ENCODE assay signal across 8 mouse cellular contexts in the genomic region with DNA sequence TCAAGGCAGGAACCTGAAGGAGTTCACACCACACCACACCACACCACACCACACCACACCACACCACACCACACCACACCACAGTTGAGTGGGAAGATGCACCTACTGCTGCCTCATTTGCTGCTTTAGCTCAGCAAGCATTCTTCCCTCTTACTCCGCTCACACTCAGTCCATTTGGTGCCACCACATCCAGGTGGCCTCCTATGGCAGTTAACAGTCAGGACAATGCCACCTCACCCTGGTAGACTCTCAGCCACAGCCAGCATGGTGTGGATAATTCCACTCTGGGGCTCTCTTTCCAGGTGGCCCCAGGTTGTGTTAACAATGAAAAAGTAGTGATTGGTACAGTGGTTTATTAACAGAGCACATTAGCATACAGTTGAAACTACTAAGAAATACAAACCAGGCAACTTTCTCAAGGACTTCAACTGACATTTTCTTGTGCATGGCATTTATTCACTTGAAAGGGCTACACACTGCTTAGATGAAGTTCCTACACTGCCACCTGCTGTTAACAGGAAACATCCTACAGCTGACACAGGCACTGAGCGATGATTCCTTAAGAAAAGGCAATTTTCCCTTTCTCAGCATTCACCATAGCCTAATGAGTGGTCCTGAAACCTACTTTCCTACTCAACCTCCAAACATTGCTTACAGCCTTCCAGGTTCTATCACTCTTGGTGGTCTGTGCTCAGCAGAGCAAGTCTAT. TPM values are rescaled to one million over a fixed set of nuclear protein-coding genes. Genes with fewer than 3 reads are reported as not detected.
A peak's percentile ranks its signal among the peaks of the same experiment; 100 is the strongest.
DNase-seq lines count a peak whose midpoint lies in the region; ATAC-seq lines count a peak whose summit lies in the region.

No protein-coding gene starts in this region.

- no peak overlapping the region for H3K9ac ChIP-seq in hindbrain, embryonic 14.5 days
- H3K9ac ChIP-seq in hindbrain, embryonic 13.5 days, result no peak overlapping the region
- H3K9ac ChIP-seq in embryonic facial prominence, embryonic 12.5 days, result 0 out of 2 replicates have a peak overlapping the region, but pooled peaks have one; percentile 4

- no peaks in the 10 kb centered on the region for H3K4me1 ChIP-seq in hindbrain, embryonic 14.5 days (replicated peaks; ENCODE audit: control insufficient read depth, insufficient read depth, low read length)
- no peaks in the 10 kb centered on the region for H3K4me1 ChIP-seq in hindbrain, embryonic 13.5 days (replicated peaks)
- H3K4me1 ChIP-seq in embryonic facial prominence, embryonic 12.5 days, result no peaks in the 10 kb centered on the region

- peak; percentile 73 for DNase-seq in hindbrain, embryonic 14.5 days (ENCODE audit: low spot score)
- peak; percentile 67 for DNase-seq in thymus, postnatal 0 days (ENCODE audit: low spot score)
- no peak for DNase-seq in thymus, postnatal 36 days
- DNase-seq in lung, postnatal 36 days, result peak; percentile 74
- no peak for DNase-seq in cerebellum, postnatal 25 days
- no peak for DNase-seq in right cerebral cortex, postnatal 4 days

- no peak overlapping the region for H3K4me3 ChIP-seq in hindbrain, embryonic 14.5 days (replicated peaks; ENCODE audit: low read length)
- no peak overlapping the region for H3K4me3 ChIP-seq in hindbrain, embryonic 13.5 days
- no peak overlapping the region for H3K4me3 ChIP-seq in embryonic facial prominence, embryonic 12.5 days

- H3K4me2 ChIP-seq in hindbrain, embryonic 14.5 days (replicated peaks), result no peak overlapping the region
- H3K4me2 ChIP-seq in hindbrain, embryonic 13.5 days, result no peak overlapping the region
- H3K4me2 ChIP-seq in embryonic facial prominence, embryonic 12.5 days (replicated peaks), result no peak overlapping the region

- no peaks in the 10 kb centered on the region for H3K9me3 ChIP-seq in hindbrain, embryonic 14.5 days (ENCODE audit: control insufficient read depth, low read length)
- H3K9me3 ChIP-seq in hindbrain, embryonic 13.5 days, result no peaks in the 10 kb centered on the region
- H3K9me3 ChIP-seq in embryonic facial prominence, embryonic 12.5 days, result no peaks in the 10 kb centered on the region

- H3K36me3 ChIP-seq in hindbrain, embryonic 14.5 days (replicated peaks; ENCODE audit: control insufficient read depth, insufficient read depth), result peaks cover 88% of the 10 kb centered on the region
- H3K36me3 ChIP-seq in hindbrain, embryonic 13.5 days, result peaks cover 65% of the 10 kb centered on the region
- H3K36me3 ChIP-seq in embryonic facial prominence, embryonic 12.5 days, result peaks cover 46% of the 10 kb centered on the region

- H3K27ac ChIP-seq in hindbrain, embryonic 14.5 days, result no peak overlapping the region
- no peak overlapping the region for H3K27ac ChIP-seq in hindbrain, embryonic 13.5 days
- no peak overlapping the region for H3K27ac ChIP-seq in embryonic facial prominence, embryonic 12.5 days

- H3K27me3 ChIP-seq in hindbrain, embryonic 14.5 days (ENCODE audit: control insufficient read depth, insufficient read depth, low read length), result no peaks in the 10 kb centered on the region
- H3K27me3 ChIP-seq in hindbrain, embryonic 13.5 days, result no peaks in the 10 kb centered on the region
- no peaks in the 10 kb centered on the region for H3K27me3 ChIP-seq in embryonic facial prominence, embryonic 12.5 days

- ATAC-seq in hindbrain, embryonic 14.5 days (ENCODE audit: low FRiP score), result peak; percentile 53; the same call in 1 of the 2 replicates
- ATAC-seq in hindbrain, embryonic 13.5 days (ENCODE audit: low FRiP score), result no peak
- ATAC-seq in embryonic facial prominence, embryonic 12.5 days (ENCODE audit: insufficient number of reproducible peaks, insufficient read depth, low FRiP score, low TSS enrichment), result no peak

- WGBS in hindbrain, embryonic 14.5 days, result 76% methylated on average over 2 of the region's 2 CpGs
- WGBS in hindbrain, embryonic 13.5 days, result 76% methylated on average over 2 of the region's 2 CpGs
- 54% methylated on average over 2 of the region's 2 CpGs for WGBS in embryonic facial prominence, embryonic 12.5 days

RNA-seq across cellular contexts. Expression of a gene that starts 12.5 kb away (rescaled TPM):
- 58.1 and 62.9 TPM in 2 replicates for polyA plus RNA-seq in hindbrain, embryonic 14.5 days (2014; fragmentation: Nextera tagmentation; extraction: Ambion mirVana)
- 53.5 and 57.6 TPM in 2 replicates for polyA plus RNA-seq in hindbrain, embryonic 13.5 days (2015; fragmentation: Nextera tagmentation; extraction: Ambion mirVana)
- polyA plus RNA-seq in thymus, postnatal 0 days (2015; fragmentation: Nextera tagmentation; extraction: Ambion mirVana), result 37.4 and 41.4 TPM in 2 replicates
- polyA plus RNA-seq in embryonic facial prominence, embryonic 12.5 days (2016; fragmentation: Nextera tagmentation; extraction: Ambion mirVana), result 50.0 and 52.1 TPM in 2 replicates

RNA-seq across cellular contexts. Expression of a gene that starts 36.8 kb away (rescaled TPM):
- 48.3 and 54.9 TPM in 2 replicates for polyA plus RNA-seq in hindbrain, embryonic 14.5 days (2014; fragmentation: Nextera tagmentation; extraction: Ambion mirVana)
- 67.6 and 67.8 TPM in 2 replicates for polyA plus RNA-seq in hindbrain, embryonic 13.5 days (2015; fragmentation: Nextera tagmentation; extraction: Ambion mirVana)
- polyA plus RNA-seq in thymus, postnatal 0 days (2015; fragmentation: Nextera tagmentation; extraction: Ambion mirVana), result 8.1 and 8.8 TPM in 2 replicates
- polyA plus RNA-seq in embryonic facial prominence, embryonic 12.5 days (2016; fragmentation: Nextera tagmentation; extraction: Ambion mirVana), result 50.8 and 52.1 TPM in 2 replicates

Comparison
In these comparisons a context has a peak if more than half of its experiments do, and no peak if none do; other contexts are left out.
1. DNase-seq: peak in hindbrain, embryonic 14.5 days (single experiment), thymus, postnatal 0 days (single experiment) and lung, postnatal 36 days (single experiment); none in thymus, postnatal 36 days (0 of 2), cerebellum, postnatal 25 days (0 of 2) and right cerebral cortex, postnatal 4 days (single experiment).